Mouse (Mus musculus) liver, embryonic 12.5 days (tissue): ENCODE results near the gene P2rx3. TPM values are rescaled to one million over a fixed set of nuclear protein-coding genes. Genes with fewer than 3 reads are reported as not detected.

Source experiments
- ATAC-seq: fragments of 200-750 bp; cut with Nextera tagmentation; 2 replicates; pipeline ENCODE4 v1.8.0; 2017; ENCODE audit warnings: moderate number of reproducible peaks, mild to moderate bottlenecking, moderate library complexity
- H3K27ac ChIP-seq: fragments of 300-500 bp; sonication (generic); 2 replicates; pipeline ENCODE4 v1.5.1; 2016; ENCODE audit warnings: mild to moderate bottlenecking
- H3K27me3 ChIP-seq: fragments of 300-500 bp; sonication (generic); replicated peaks from 2 replicates; pipeline ENCODE4 v1.6.1; 2016; ENCODE audit warnings: mild to moderate bottlenecking, moderate library complexity
- H3K36me3 ChIP-seq: fragments of 300-500 bp; sonication (generic); 2 replicates; pipeline ENCODE4 v1.6.1; 2016; ENCODE audit warnings: mild to moderate bottlenecking, moderate library complexity
- H3K4me1 ChIP-seq: fragments of 300-500 bp; sonication (generic); 2 replicates; pipeline ENCODE4 v1.6.1; 2016
- H3K4me2 ChIP-seq: fragments of 300-500 bp; sonication (generic); 2 replicates; pipeline ENCODE4 v1.6.1; 2016; ENCODE audit warnings: mild to moderate bottlenecking, moderate library complexity
- H3K4me3 ChIP-seq: fragments of 300-500 bp; sonication (generic); 2 replicates; pipeline ENCODE4 v1.5.1; 2016; ENCODE audit warnings: mild to moderate bottlenecking, moderate library complexity
- H3K9ac ChIP-seq: fragments of 300-500 bp; sonication (generic); 2 replicates; pipeline ENCODE4 v1.6.1; 2016; ENCODE audit warnings: mild to moderate bottlenecking, moderate library complexity
- H3K9me3 ChIP-seq: fragments of 300-500 bp; sonication (generic); replicated peaks from 2 replicates; pipeline ENCODE4 v1.6.1; 2016; ENCODE audit warnings: mild to moderate bottlenecking, moderate library complexity
- WGBS: fragments of 180-500 bp; shearing (Covaris S2); methylation state at CpG from one replicate; pipeline ENCODE4 v1.1.7; 2016; ENCODE audit not compliant: insufficient replicate concordance; 5-methylcytosine and 5-hydroxymethylcytosine counted together
- polyA plus RNA-seq: library from polyadenylated mRNA; unstranded; fragments of >200 nt; fragmentation: Nextera tagmentation; extraction: Ambion mirVana; gene quantifications from 2 replicates; pipeline ENCODE4 v1.2.1, GENCODE M21; 2016

The P2rx3 gene
- polyA plus RNA-seq, 1 experiment from 2014 or later: 0.61 TPM

GRCm38 (mm10) chr2:85009212-85009611, 28.1 kb downstream of the P2rx3 start:
- H3K4me1 ChIP-seq: peaks cover 60% of the 10 kb centered on the region

GRCm38 (mm10) chr2:85007729-85008128, 29.5 kb downstream of the P2rx3 start:
- no peak overlapping the region for H3K27ac ChIP-seq
- H3K9me3 ChIP-seq: no peaks in the 10 kb centered on the region
- H3K9ac ChIP-seq: no peak overlapping the region
- H3K4me2 ChIP-seq: no peak overlapping the region
- H3K27me3 ChIP-seq: peaks cover 5% of the 10 kb centered on the region; the same call in 1 of the 2 replicates
- no peak overlapping the region for H3K4me3 ChIP-seq
- H3K4me1 ChIP-seq: peaks cover 45% of the 10 kb centered on the region
- no peak for ATAC-seq
- 9% methylated on average over 4 of the region's 4 CpGs for WGBS
- no peaks in the 10 kb centered on the region for H3K36me3 ChIP-seq

More at GRCm38 (mm10) chr2:85009212-85009611, 28.1 kb downstream of the P2rx3 start:
- H3K9ac ChIP-seq: no peak overlapping the region
- H3K4me2 ChIP-seq: no peak overlapping the region
- H3K9me3 ChIP-seq: no peaks in the 10 kb centered on the region
- no peak for ATAC-seq
- no peaks in the 10 kb centered on the region for H3K36me3 ChIP-seq
- H3K4me3 ChIP-seq: no peak overlapping the region
- 60% methylated on average over 2 of the region's 2 CpGs for WGBS
- 0 out of 2 replicates have a peak, but pooled peaks cover 5% of the 10 kb centered on the region for H3K27me3 ChIP-seq
- H3K27ac ChIP-seq: peak overlapping the region; percentile 16; the same call in 1 of the 2 replicates

- no peak overlapping the region for H3K4me2 ChIP-seq
- no peak overlapping the region for H3K27ac ChIP-seq
- no peak overlapping the region for H3K9ac ChIP-seq
- peaks cover 34% of the 10 kb centered on the region for H3K4me1 ChIP-seq
- no peak overlapping the region for H3K4me3 ChIP-seq
- H3K9me3 ChIP-seq: no peaks in the 10 kb centered on the region
- ATAC-seq: no peak
- 67% methylated on average over 7 of the region's 7 CpGs for WGBS
- H3K27me3 ChIP-seq: peaks cover 5% of the 10 kb centered on the region; the same call in 1 of the 2 replicates
- no peaks in the 10 kb centered on the region for H3K36me3 ChIP-seq
Measured at GRCm38 (mm10) chr2:85006600-85006999, 30.7 kb downstream of the P2rx3 start.

DNA sequence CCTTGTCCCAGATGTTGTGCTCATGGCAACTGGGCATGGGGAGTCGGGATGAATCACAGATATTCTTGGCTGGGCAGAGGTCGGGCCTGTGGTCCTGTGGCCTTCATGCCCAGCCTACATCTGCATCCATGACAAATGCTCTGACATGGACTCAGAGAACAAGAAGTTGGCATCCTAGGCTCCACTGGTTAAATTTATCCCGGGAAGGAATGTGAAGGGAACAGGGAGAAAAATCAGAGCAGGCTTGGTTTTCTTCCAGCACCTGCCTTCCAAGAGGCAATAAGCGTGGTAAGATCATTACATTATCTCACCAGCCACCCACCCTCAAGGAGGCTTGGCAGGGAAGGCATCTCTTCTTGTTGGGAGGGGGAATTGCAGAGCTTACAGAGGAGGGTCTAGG, 32.9 kb downstream of the P2rx3 start:
- 66% methylated on average over 4 of the region's 4 CpGs for WGBS
- no peak for ATAC-seq

DNA sequence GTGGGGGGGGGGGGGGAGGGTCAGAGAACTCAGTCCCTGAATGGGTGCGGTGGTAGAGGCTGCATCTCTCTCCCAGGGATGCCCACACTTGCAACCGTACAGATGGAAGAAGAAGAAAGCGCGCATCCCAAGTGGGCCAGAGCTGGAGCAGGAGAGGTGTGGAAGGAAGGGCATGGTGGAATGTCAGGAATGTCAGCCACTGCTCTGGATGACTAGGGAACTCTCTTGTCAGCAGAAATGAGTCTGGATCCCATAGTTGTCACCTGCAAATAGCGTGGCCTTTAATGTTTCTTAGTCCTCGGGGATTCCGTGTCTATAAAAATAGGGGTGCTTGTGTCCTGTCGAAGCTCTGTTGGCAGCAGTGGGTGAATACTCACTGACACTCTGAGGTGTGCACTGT, 34.7 kb downstream of the P2rx3 start:
- no peaks in the 10 kb centered on the region for H3K36me3 ChIP-seq
- H3K4me2 ChIP-seq: no peak overlapping the region
- whole genome bisulfite sequencing: 74% methylated on average over 8 of the region's 8 CpGs
- no peaks in the 10 kb centered on the region for H3K9me3 ChIP-seq
- no peak overlapping the region for H3K27ac ChIP-seq
- no peak overlapping the region for H3K4me3 ChIP-seq
- H3K4me1 ChIP-seq: peaks cover 28% of the 10 kb centered on the region
- no peak for ATAC-seq
- H3K27me3 ChIP-seq: peaks cover 5% of the 10 kb centered on the region; the same call in 1 of the 2 replicates
- no peak overlapping the region for H3K9ac ChIP-seq

More for the DNA sequence above, 32.9 kb downstream of the P2rx3 start:
- Histone ChIP-seq H3K9ac (no peak overlapping the region), H3K9me3 (no peaks in the 10 kb centered on the region), H3K4me3 (no peak overlapping the region), H3K27me3 (peaks cover 5% of the 10 kb centered on the region; the same call in 1 of the 2 replicates), H3K27ac (no peak overlapping the region), H3K4me2 (no peak overlapping the region), H3K4me1 (peaks cover 32% of the 10 kb centered on the region), H3K36me3 (no peaks in the 10 kb centered on the region)

DNA sequence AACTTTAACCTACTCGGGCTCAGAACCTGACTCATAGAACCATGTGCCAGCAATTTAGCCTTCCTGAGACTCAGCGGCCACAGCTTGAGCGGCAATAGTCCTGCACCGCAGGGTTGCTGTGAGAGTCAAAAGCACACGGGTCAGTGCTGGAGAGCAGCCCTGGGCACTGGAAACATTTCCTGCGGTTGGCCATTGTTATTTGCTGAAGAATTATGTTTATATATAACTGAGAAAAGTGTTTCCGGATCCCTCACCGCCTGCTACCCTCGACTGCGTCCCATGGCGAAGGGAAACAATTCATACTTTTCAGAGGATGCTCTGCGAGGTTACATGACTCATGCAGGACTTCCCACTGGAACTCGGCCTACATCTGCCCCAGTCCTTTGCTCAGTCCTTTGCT, 35.8 kb downstream of the P2rx3 start:
- H3K4me1 ChIP-seq: peaks cover 35% of the 10 kb centered on the region
- H3K9me3 ChIP-seq: no peaks in the 10 kb centered on the region
- H3K4me2 ChIP-seq: no peak overlapping the region
- no peaks in the 10 kb centered on the region for H3K36me3 ChIP-seq
- no peak for ATAC-seq
- no peak overlapping the region for H3K27ac ChIP-seq
- WGBS: 73% methylated on average over 13 of the region's 13 CpGs
- peaks cover 9% of the 10 kb centered on the region; the same call in 1 of the 2 replicates for H3K27me3 ChIP-seq
- no peak overlapping the region for H3K4me3 ChIP-seq
- H3K9ac ChIP-seq: no peak overlapping the region

- no peaks in the 10 kb centered on the region for H3K9me3 ChIP-seq
- peak overlapping the region; percentile 22 for H3K4me2 ChIP-seq
- no peaks in the 10 kb centered on the region for H3K36me3 ChIP-seq
- peak; percentile 63 for ATAC-seq
- peak overlapping the region; percentile 8; the same call in 1 of the 2 replicates for H3K9ac ChIP-seq
- peaks cover 43% of the 10 kb centered on the region for H3K4me1 ChIP-seq
- H3K27me3 ChIP-seq: peaks cover 8% of the 10 kb centered on the region; the same call in 1 of the 2 replicates
- WGBS: 57% methylated on average over 3 of the region's 3 CpGs
- H3K4me3 ChIP-seq: no peak overlapping the region
- peak overlapping the region; percentile 24; the same call in 1 of the 2 replicates for H3K27ac ChIP-seq
Measured at GRCm38 (mm10) chr2:84999486-85000181, 37.6 kb downstream of the P2rx3 start.

- ATAC-seq: peak; percentile 63
- Histone ChIP-seq H3K36me3 (no peaks in the 10 kb centered on the region), H3K9ac (no peak overlapping the region), H3K27ac (no peak overlapping the region), H3K27me3 (peaks cover 27% of the 10 kb centered on the region; the same call in 1 of the 2 replicates), H3K9me3 (no peaks in the 10 kb centered on the region), H3K4me1 (peaks cover 43% of the 10 kb centered on the region), H3K4me3 (no peak overlapping the region), H3K4me2 (no peak overlapping the region)
- 20% methylated on average over 2 of the region's 2 CpGs for WGBS
Measured at GRCm38 (mm10) chr2:84996376-84996775, 40.9 kb downstream of the P2rx3 start.

- no peak for ATAC-seq
- peaks cover 53% of the 10 kb centered on the region for H3K27me3 ChIP-seq
- no peaks in the 10 kb centered on the region for H3K9me3 ChIP-seq
- no peak within 1 kb of the TSS for H3K4me3 ChIP-seq
- no peak within 1 kb of the TSS for H3K27ac ChIP-seq
- H3K36me3 ChIP-seq: no peaks in the 10 kb centered on the region
- H3K4me1 ChIP-seq: peaks cover 3% of the 10 kb centered on the region; the same call in 1 of the 2 replicates
- WGBS: 9% methylated on average over 1 of the region's 1 CpGs
- H3K4me2 ChIP-seq: no peak within 1 kb of the TSS
- no peak within 1 kb of the TSS for H3K9ac ChIP-seq
Measured at GRCm38 (mm10) chr2:84987930-84988329, 49.3 kb downstream of the P2rx3 start, which contains the start of gene Prg3. Prg3 (plus strand) TSS chr2:84988215.

- no peak within 1 kb of the TSS for H3K9ac ChIP-seq
Measured at GRCm38 (mm10) chr2:84980188-84980587, 57.1 kb downstream of the P2rx3 start, which contains the start of gene Prg2. Prg2 (plus strand) TSS chr2:84980461.

GRCm38 (mm10) chr2:84975580-84975979, 61.7 kb downstream of the P2rx3 start:
- 78% methylated on average over 2 of the region's 2 CpGs for WGBS

More at GRCm38 (mm10) chr2:84980188-84980587, 57.1 kb downstream of the P2rx3 start, which contains the start of gene Prg2:
- 30% methylated on average over 1 of the region's 1 CpGs for WGBS
- Histone ChIP-seq H3K27ac (no peak within 1 kb of the TSS), H3K4me2 (no peak within 1 kb of the TSS), H3K27me3 (peaks cover 33% of the 10 kb centered on the region), H3K4me1 (0 out of 2 replicates have a peak, but pooled peaks cover 4% of the 10 kb centered on the region), H3K4me3 (no peak within 1 kb of the TSS), H3K9me3 (no peaks in the 10 kb centered on the region), H3K36me3 (no peaks in the 10 kb centered on the region)
- no peak for ATAC-seq

GRCm38 (mm10) chr2:84967318-84967991, 69.8 kb downstream of the P2rx3 start:
- H3K27me3 ChIP-seq: no peaks in the 10 kb centered on the region
- ATAC-seq: no peak
- no peak overlapping the region for H3K4me2 ChIP-seq
- H3K27ac ChIP-seq: 0 out of 2 replicates have a peak overlapping the region, but pooled peaks have one; percentile 6
- H3K9ac ChIP-seq: no peak overlapping the region
- H3K9me3 ChIP-seq: no peaks in the 10 kb centered on the region
- H3K4me3 ChIP-seq: no peak overlapping the region
- H3K4me1 ChIP-seq: 0 out of 2 replicates have a peak, but pooled peaks cover 6% of the 10 kb centered on the region
- WGBS: 46% methylated on average over 5 of the region's 5 CpGs
- H3K36me3 ChIP-seq: no peaks in the 10 kb centered on the region

More at GRCm38 (mm10) chr2:84975580-84975979, 61.7 kb downstream of the P2rx3 start:
- Histone ChIP-seq H3K36me3 (no peaks in the 10 kb centered on the region), H3K4me1 (0 out of 2 replicates have a peak, but pooled peaks cover 4% of the 10 kb centered on the region), H3K4me2 (no peak overlapping the region), H3K9me3 (no peaks in the 10 kb centered on the region), H3K27ac (no peak overlapping the region), H3K27me3 (peaks cover 12% of the 10 kb centered on the region; the same call in 1 of the 2 replicates), H3K9ac (no peak overlapping the region), H3K4me3 (no peak overlapping the region)
- no peak for ATAC-seq
